Mouse (Mus musculus): Measurements from ENCODE around the gene Akr1c13. TPM values are rescaled to one million over a fixed set of nuclear protein-coding genes. Genes with fewer than 3 reads are reported as not detected.
A peak's percentile ranks its signal among the peaks of the same experiment; 100 is the strongest.
"Not testable (repeated sequence)": the region's sequence is repeated elsewhere in the genome, so short reads cannot be mapped to it uniquely, and the experiment has no call there.

Gene Akr1c13
- 47.6 and 49.0 TPM in 2 replicates for polyA plus RNA-seq (2012; ENCODE audit: insufficient read depth, insufficient read length, missing spikeins)

GRCm38 (mm10) chr13:4190904-4191303, at the start of gene Akr1c13:
Gene Akr1c13 (plus strand): TSS chr13:4191150.
- Histone ChIP-seq H3K4me3 (ENCODE audit: insufficient read depth, low read length) (peak within 1 kb of the TSS; percentile 65), H3K4me1 (ENCODE audit: control insufficient read depth, insufficient read depth, low read length) (peaks cover 7% of the 10 kb centered on the region), H3K27ac (ENCODE audit: insufficient read depth, low read depth, low read length) (peak within 1 kb of the TSS; percentile 9; the same call in 1 of the 2 replicates)
- TF ChIP-seq CTCF (IDR thresholded peaks at IDR 0.05; ENCODE audit: low read depth, low read length) (no peak), POLR2A (IDR thresholded peaks at IDR 0.05; ENCODE audit: borderline replicate concordance, low read depth, low read length) (no peak)

- H3K4me3 ChIP-seq (ENCODE audit: insufficient read depth, low read length) = no peak overlapping the region
- no peaks in the 10 kb centered on the region for H3K4me1 ChIP-seq (ENCODE audit: control insufficient read depth, insufficient read depth, low read length)
- TF ChIP-seq POLR2A (IDR thresholded peaks at IDR 0.05; ENCODE audit: borderline replicate concordance, low read depth, low read length) (no peak), CTCF (IDR thresholded peaks at IDR 0.05; ENCODE audit: low read depth, low read length) (no peak)
- H3K27ac ChIP-seq (ENCODE audit: insufficient read depth, low read depth, low read length) = no peak overlapping the region
Measured at GRCm38 (mm10) chr13:4144261-4144660, 46.7 kb upstream of the Akr1c13 start.

GRCm38 (mm10) chr13:4150518-4150917, 40.4 kb upstream of the Akr1c13 start, which contains the start of gene Akr1c18:
Gene Akr1c18 (minus strand): TSS chr13:4150654.
- H3K4me1 ChIP-seq (ENCODE audit: control insufficient read depth, insufficient read depth, low read length) = no peaks in the 10 kb centered on the region
- H3K27ac ChIP-seq (ENCODE audit: insufficient read depth, low read depth, low read length) = no peak within 1 kb of the TSS
- no peak for TF ChIP-seq CTCF (IDR thresholded peaks at IDR 0.05; ENCODE audit: low read depth, low read length)
- TF ChIP-seq POLR2A (IDR thresholded peaks at IDR 0.05; ENCODE audit: borderline replicate concordance, low read depth, low read length) = no peak
- H3K4me3 ChIP-seq (ENCODE audit: insufficient read depth, low read length) = no peak within 1 kb of the TSS

GRCm38 (mm10) chr13:4152908-4153307, 38.0 kb upstream of the Akr1c13 start:
- H3K27ac ChIP-seq (ENCODE audit: insufficient read depth, low read depth, low read length) = no peak overlapping the region
- no peak overlapping the region for H3K4me3 ChIP-seq (ENCODE audit: insufficient read depth, low read length)
- H3K4me1 ChIP-seq (ENCODE audit: control insufficient read depth, insufficient read depth, low read length) = no peaks in the 10 kb centered on the region
- TF ChIP-seq POLR2A (IDR thresholded peaks at IDR 0.05; ENCODE audit: borderline replicate concordance, low read depth, low read length) = no peak
- TF ChIP-seq CTCF (IDR thresholded peaks at IDR 0.05; ENCODE audit: low read depth, low read length) = no peak

- Histone ChIP-seq H3K4me1 (ENCODE audit: control insufficient read depth, insufficient read depth, low read length) (no peaks in the 10 kb centered on the region), H3K27ac (ENCODE audit: insufficient read depth, low read depth, low read length) (no peak overlapping the region), H3K4me3 (ENCODE audit: insufficient read depth, low read length) (no peak overlapping the region)
- TF ChIP-seq POLR2A (IDR thresholded peaks at IDR 0.05; ENCODE audit: borderline replicate concordance, low read depth, low read length) (no peak), CTCF (IDR thresholded peaks at IDR 0.05; ENCODE audit: low read depth, low read length) (no peak)
Measured at GRCm38 (mm10) chr13:4153593-4153992, 37.4 kb upstream of the Akr1c13 start.

- Histone ChIP-seq H3K4me3 (ENCODE audit: insufficient read depth, low read length) (no peak overlapping the region), H3K27ac (ENCODE audit: insufficient read depth, low read depth, low read length) (no peak overlapping the region), H3K4me1 (ENCODE audit: control insufficient read depth, insufficient read depth, low read length) (no peaks in the 10 kb centered on the region)
- no peak for TF ChIP-seq CTCF (IDR thresholded peaks at IDR 0.05; ENCODE audit: low read depth, low read length)
- TF ChIP-seq POLR2A (IDR thresholded peaks at IDR 0.05; ENCODE audit: borderline replicate concordance, low read depth, low read length) = no peak
Measured at GRCm38 (mm10) chr13:4155286-4155685, 35.7 kb upstream of the Akr1c13 start.

GRCm38 (mm10) chr13:4168006-4168405, 22.9 kb upstream of the Akr1c13 start:
- no peak overlapping the region for H3K4me3 ChIP-seq (ENCODE audit: insufficient read depth, low read length)
- TF ChIP-seq POLR2A (IDR thresholded peaks at IDR 0.05; ENCODE audit: borderline replicate concordance, low read depth, low read length) = no peak
- TF ChIP-seq CTCF (IDR thresholded peaks at IDR 0.05; ENCODE audit: low read depth, low read length) = no peak

GRCm38 (mm10) chr13:4172978-4173377, 18.0 kb upstream of the Akr1c13 start:
- Histone ChIP-seq H3K4me1 (ENCODE audit: control insufficient read depth, insufficient read depth, low read length) (no peaks in the 10 kb centered on the region), H3K4me3 (ENCODE audit: insufficient read depth, low read length) (no peak overlapping the region), H3K27ac (ENCODE audit: insufficient read depth, low read depth, low read length) (no peak overlapping the region)
- TF ChIP-seq POLR2A (IDR thresholded peaks at IDR 0.05; ENCODE audit: borderline replicate concordance, low read depth, low read length) (no peak), CTCF (IDR thresholded peaks at IDR 0.05; ENCODE audit: low read depth, low read length) (no peak)

More at GRCm38 (mm10) chr13:4168006-4168405, 22.9 kb upstream of the Akr1c13 start:
- Histone ChIP-seq H3K4me1 (ENCODE audit: control insufficient read depth, insufficient read depth, low read length) (no peaks in the 10 kb centered on the region), H3K27ac (ENCODE audit: insufficient read depth, low read depth, low read length) (no peak overlapping the region)

- not testable (repeated sequence) for H3K4me1 ChIP-seq (ENCODE audit: control insufficient read depth, insufficient read depth, low read length); H3K27ac ChIP-seq (ENCODE audit: insufficient read depth, low read depth, low read length); H3K4me3 ChIP-seq (ENCODE audit: insufficient read depth, low read length)
Measured at GRCm38 (mm10) chr13:4181321-4181720, 9.6 kb upstream of the Akr1c13 start.

- Histone ChIP-seq H3K4me1 (ENCODE audit: control insufficient read depth, insufficient read depth, low read length) (no peaks in the 10 kb centered on the region), H3K27ac (ENCODE audit: insufficient read depth, low read depth, low read length) (no peak overlapping the region), H3K4me3 (ENCODE audit: insufficient read depth, low read length) (no peak overlapping the region)
- no peak for TF ChIP-seq POLR2A (IDR thresholded peaks at IDR 0.05; ENCODE audit: borderline replicate concordance, low read depth, low read length)
Measured at GRCm38 (mm10) chr13:4183116-4183515, 7.8 kb upstream of the Akr1c13 start.

- H3K4me3 ChIP-seq (ENCODE audit: insufficient read depth, low read length); H3K27ac ChIP-seq (ENCODE audit: insufficient read depth, low read depth, low read length); H3K4me1 ChIP-seq (ENCODE audit: control insufficient read depth, insufficient read depth, low read length): not testable (repeated sequence)
Measured at GRCm38 (mm10) chr13:4186641-4187411, 4.1 kb upstream of the Akr1c13 start.
